Mouse (Mus musculus) C2C12 (cell line): ENCODE results near the gene Lipf. TPM values are rescaled to one million over a fixed set of nuclear protein-coding genes. Genes with fewer than 3 reads are reported as not detected.

Source experiments
- H3K27me3 ChIP-seq: one replicate; pipeline ENCODE4 v1.6.1; 2011; ENCODE audit not compliant: control insufficient read depth, insufficient read depth, insufficient read length
- H3K36me3 ChIP-seq: one replicate; pipeline ENCODE4 v1.6.1; 2011; ENCODE audit not compliant: control insufficient read depth, insufficient read depth
- H3K4me3 ChIP-seq: one replicate; pipeline ENCODE4 v1.5.1; 2011; ENCODE audit warnings: mild to moderate bottlenecking, control low read depth; ENCODE audit not compliant: poor library complexity, insufficient read depth, severe bottlenecking
- H3K79me2 ChIP-seq: one replicate; pipeline ENCODE4 v1.6.1; 2011; ENCODE audit not compliant: control insufficient read depth, insufficient read depth
- H3K79me3 ChIP-seq: one replicate; pipeline ENCODE4 v1.6.1; 2011; ENCODE audit warnings: low read depth, control low read depth
- H3ac ChIP-seq: one replicate; pipeline ENCODE3; 2011; ENCODE audit warnings: low read depth; ENCODE audit not compliant: control insufficient read depth, insufficient read length
- CEBPB ChIP-seq: IDR thresholded peaks from one replicate; pipeline ENCODE4 v1.6.1; 2011; ENCODE audit warnings: low read depth, mild to moderate bottlenecking, control low read depth, moderate library complexity
- CTCF ChIP-seq: IDR thresholded peaks from one replicate; pipeline ENCODE4 v1.5.1; 2011; ENCODE audit not compliant: control insufficient read depth, insufficient read depth, insufficient read length
- FOSL1 ChIP-seq: IDR thresholded peaks from one replicate; pipeline ENCODE4 v1.8.0; 2011; ENCODE audit warnings: mild to moderate bottlenecking, low read length; ENCODE audit not compliant: poor library complexity, insufficient read depth, severe bottlenecking
- MAX ChIP-seq: IDR thresholded peaks from one replicate; pipeline ENCODE4 v1.6.1; 2011; ENCODE audit warnings: mild to moderate bottlenecking, control low read depth
- MYOD1 ChIP-seq: IDR thresholded peaks from one replicate; pipeline ENCODE4 v1.6.1; 2011; ENCODE audit warnings: low read depth; ENCODE audit not compliant: control insufficient read depth, insufficient read length
- MYOG ChIP-seq: IDR thresholded peaks from one replicate; pipeline ENCODE4 v1.6.1; 2011; ENCODE audit not compliant: control insufficient read depth, insufficient read length; ENCODE audit errors: extremely low read depth
- USF1 ChIP-seq: IDR thresholded peaks from one replicate; pipeline ENCODE4 v1.6.1; 2011; ENCODE audit warnings: low read depth, mild to moderate bottlenecking, control low read depth, moderate library complexity
- long read RNA-seq, 2 experiments: library from polyadenylated mRNA; unstranded; transcript quantifications; one replicate each; pipeline ENCODE4 v2.0.0; 2019 to 2020
- polyA plus RNA-seq: library from polyadenylated mRNA; unstranded; fragments of >200 nt; fragmentation: generic; extraction: Trizol; gene quantifications from one replicate; pipeline ENCODE4 v1.2.1, GENCODE M21; 2012; ENCODE audit warnings: missing spikeins

The Lipf gene
- not detected for polyA plus RNA-seq
- long read RNA-seq, experiment 1 = 0 reads
- long read RNA-seq, experiment 2 = 0 reads

DNA sequence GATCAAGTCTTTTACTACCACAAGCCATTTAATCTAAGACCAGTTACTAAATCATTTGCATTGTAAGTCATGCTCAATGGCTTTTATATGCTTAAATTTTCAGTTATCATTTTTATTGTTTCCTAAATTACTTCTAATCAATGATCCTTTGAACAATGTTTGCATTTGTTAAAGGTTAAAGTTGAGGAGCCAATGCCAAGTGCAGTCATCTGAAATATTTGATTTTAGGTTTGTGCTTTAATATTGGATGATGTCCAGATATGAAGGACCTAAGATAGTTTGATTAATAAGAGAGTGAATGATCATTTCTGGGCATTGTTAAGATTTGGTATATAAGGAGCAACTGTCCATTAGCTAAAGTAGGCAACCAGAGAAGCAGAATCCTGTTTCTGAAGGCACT, at the start of gene Lipf:
Gene Lipf (plus strand): TSS at position 301 of the 400 bp plus-strand sequence.
- no peak within 1 kb of the TSS for H3ac ChIP-seq
- TF ChIP-seq MYOD1 (no peak), MAX (no peak), CEBPB (no peak), FOSL1 (no peak), MYOG (no peak), USF1 (no peak), CTCF (no peak)
- H3K79me2 ChIP-seq = no peaks in the 10 kb centered on the region
- no peaks in the 10 kb centered on the region for H3K79me3 ChIP-seq
- H3K36me3 ChIP-seq = no peaks in the 10 kb centered on the region
- no peaks in the 10 kb centered on the region for H3K27me3 ChIP-seq
- no peak within 1 kb of the TSS for H3K4me3 ChIP-seq

DNA sequence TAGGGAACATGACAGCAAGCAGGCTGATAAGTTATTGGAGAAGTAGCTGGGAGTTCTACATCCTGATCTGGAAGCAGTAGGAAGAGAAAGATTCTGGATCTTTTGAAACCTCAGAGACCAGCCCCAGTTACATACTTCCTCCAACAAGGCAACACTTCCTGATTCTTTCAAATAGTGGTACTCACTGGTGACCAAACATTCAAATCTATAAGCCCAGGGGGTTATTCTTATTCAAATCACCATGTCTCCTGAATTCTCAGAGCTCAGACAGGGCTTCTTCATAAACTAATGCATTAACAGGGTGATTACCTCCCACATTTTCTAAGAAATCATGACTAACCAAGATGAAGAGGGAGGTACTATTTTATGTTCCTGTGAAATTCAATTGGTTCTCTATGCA, 36.9 kb upstream of the Lipf start:
- Histone ChIP-seq H3K27me3 (no peaks in the 10 kb centered on the region), H3K4me3 (no peak overlapping the region), H3K79me3 (no peaks in the 10 kb centered on the region), H3K36me3 (no peaks in the 10 kb centered on the region), H3K79me2 (no peaks in the 10 kb centered on the region), H3ac (no peak overlapping the region)
- TF ChIP-seq MAX (no peak), CEBPB (no peak), CTCF (no peak), USF1 (no peak), MYOG (no peak), MYOD1 (no peak), FOSL1 (no peak)

DNA sequence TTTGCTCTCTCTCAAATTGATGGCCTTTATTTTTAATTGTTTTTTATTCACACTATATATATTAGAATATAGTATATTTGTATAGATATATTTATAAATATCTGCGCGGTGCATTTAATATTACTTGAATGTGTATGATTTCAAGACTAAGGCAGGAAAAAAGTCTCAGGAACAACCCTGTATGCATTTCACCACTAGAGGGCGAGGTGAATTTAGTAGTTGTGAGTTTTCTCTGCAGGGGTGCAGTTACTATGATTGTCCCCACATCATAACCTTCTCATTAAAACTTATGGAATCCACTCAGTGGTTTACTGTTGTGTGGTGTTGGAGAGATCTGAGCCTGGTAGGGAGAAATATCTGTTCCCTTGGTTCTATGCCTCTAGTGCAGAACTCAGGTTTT, 18.0 kb downstream of the Lipf start:
- no peaks in the 10 kb centered on the region for H3K36me3 ChIP-seq
- H3K79me3 ChIP-seq = no peaks in the 10 kb centered on the region
- H3ac ChIP-seq = no peak overlapping the region
- no peaks in the 10 kb centered on the region for H3K27me3 ChIP-seq
- no peak overlapping the region for H3K4me3 ChIP-seq
- no peaks in the 10 kb centered on the region for H3K79me2 ChIP-seq
- TF ChIP-seq MAX = no peak
- no peak for TF ChIP-seq MYOD1
- no peak for TF ChIP-seq CEBPB
- TF ChIP-seq CTCF = no peak
- TF ChIP-seq USF1 = no peak
- TF ChIP-seq MYOG = no peak
- no peak for TF ChIP-seq FOSL1

DNA sequence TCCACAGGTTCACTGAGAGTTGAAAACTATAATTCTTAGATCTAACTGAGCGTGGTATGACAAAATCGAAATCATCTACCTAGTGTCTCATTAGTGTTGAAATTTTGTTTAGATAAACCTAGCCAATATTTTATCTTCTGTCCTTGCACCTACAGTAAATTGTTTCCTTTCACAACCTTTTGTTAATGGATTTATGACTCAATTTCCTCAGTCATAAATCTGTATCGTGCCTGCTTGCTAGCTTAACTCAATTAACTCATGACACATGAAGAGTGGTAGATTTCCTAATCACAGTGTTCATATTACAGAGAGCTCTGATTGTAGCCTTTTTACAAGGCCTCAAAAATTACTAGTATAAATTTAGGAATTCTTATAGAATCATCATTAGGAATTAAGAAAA, 22.1 kb downstream of the Lipf start:
- Histone ChIP-seq H3K27me3 (no peaks in the 10 kb centered on the region), H3K79me2 (no peaks in the 10 kb centered on the region), H3K36me3 (no peaks in the 10 kb centered on the region), H3K79me3 (no peaks in the 10 kb centered on the region), H3K4me3 (no peak overlapping the region), H3ac (no peak overlapping the region)
- no peak for TF ChIP-seq MYOD1
- no peak for TF ChIP-seq USF1
- TF ChIP-seq CEBPB = no peak
- TF ChIP-seq MYOG = no peak
- TF ChIP-seq FOSL1 = no peak
- no peak for TF ChIP-seq MAX
- no peak for TF ChIP-seq CTCF

DNA sequence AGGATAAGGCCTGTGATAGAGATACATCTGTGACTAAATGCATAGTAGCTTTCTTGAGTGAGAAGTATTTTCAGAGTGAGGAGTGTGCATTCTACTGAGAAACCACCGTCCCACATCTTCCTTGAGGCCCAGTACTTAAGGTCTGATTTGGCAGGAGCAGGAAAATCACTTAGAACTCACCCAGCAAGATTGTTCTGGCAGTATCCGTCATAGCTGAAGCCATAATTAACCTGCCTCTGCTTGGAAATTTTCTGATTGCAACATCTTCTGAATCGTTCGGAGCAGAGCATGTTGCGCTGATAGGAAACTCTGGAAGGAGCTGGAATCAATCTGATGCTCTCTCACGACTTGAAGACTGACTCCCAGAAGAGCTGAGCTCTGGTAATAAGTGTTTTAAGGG, 47.0 kb downstream of the Lipf start, which contains the start of gene Lipk:
Gene Lipk (plus strand): TSS at position 289 of the 400 bp plus-strand sequence.
- Histone ChIP-seq H3K27me3 (no peaks in the 10 kb centered on the region), H3K79me2 (no peaks in the 10 kb centered on the region), H3ac (no peak within 1 kb of the TSS), H3K4me3 (no peak within 1 kb of the TSS), H3K79me3 (no peaks in the 10 kb centered on the region), H3K36me3 (no peaks in the 10 kb centered on the region)
- TF ChIP-seq MYOD1 (no peak), CEBPB (no peak), CTCF (no peak), FOSL1 (no peak), USF1 (no peak), MYOG (no peak), MAX (no peak)

DNA sequence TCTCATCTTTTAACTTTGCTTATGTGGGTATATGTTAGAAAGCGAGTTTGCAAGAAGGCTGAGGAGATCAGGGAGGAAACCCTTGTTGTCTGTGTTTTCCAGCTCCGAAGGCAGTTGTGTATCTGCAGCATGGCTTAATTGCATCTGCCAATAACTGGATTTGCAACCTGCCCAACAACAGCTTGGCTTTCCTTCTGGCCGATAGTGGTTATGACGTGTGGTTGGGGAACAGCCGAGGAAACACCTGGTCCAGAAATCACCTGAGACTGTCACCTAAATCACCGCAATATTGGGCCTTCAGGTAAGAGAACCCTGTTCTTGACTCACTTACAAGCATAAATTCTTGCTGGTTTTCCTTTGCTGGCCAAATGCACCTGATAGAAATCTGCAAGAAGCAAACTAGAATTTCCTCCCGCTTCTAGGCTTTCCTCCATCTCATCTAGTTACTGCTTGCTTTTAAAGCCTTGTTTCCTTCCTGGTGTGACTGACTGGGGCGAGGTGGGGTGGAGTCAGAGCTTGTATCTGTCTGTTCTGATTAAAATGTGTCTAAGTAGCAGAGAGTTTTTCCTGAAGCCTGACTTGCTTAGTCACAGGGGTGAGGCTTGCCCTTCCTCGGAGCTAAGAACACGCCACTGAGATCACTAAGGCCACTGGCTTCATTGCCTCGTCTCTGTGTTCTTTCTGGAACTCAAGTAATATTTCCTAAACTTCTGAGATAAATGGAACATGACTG, 60.6 kb downstream of the Lipf start:
- H3K36me3 ChIP-seq = no peaks in the 10 kb centered on the region
- no peaks in the 10 kb centered on the region for H3K79me2 ChIP-seq
- TF ChIP-seq CTCF (no peak), CEBPB (no peak), MYOG (no peak)
- no peak overlapping the region for H3ac ChIP-seq
- no peak overlapping the region for H3K4me3 ChIP-seq
- no peaks in the 10 kb centered on the region for H3K79me3 ChIP-seq
- H3K27me3 ChIP-seq = no peaks in the 10 kb centered on the region
